Mouse (Mus musculus) intestine, embryonic 15.5 days (tissue): ENCODE measurements around the gene Astn1. TPM values are rescaled to one million over a fixed set of nuclear protein-coding genes. Genes with fewer than 3 reads are reported as not detected.

Experiments
- ATAC-seq: fragments of 200-750 bp; cut with Nextera tagmentation; 2 replicates; pipeline ENCODE4 v1.8.0; 2017; ENCODE audit warnings: moderate TSS enrichment, moderate library complexity
- H3K27ac ChIP-seq: fragments of 300-500 bp; sonication (generic); 2 replicates; pipeline ENCODE4 v1.5.1; 2015; ENCODE audit warnings: mild to moderate bottlenecking, inconsistent platforms
- H3K27me3 ChIP-seq: fragments of 300-500 bp; sonication (generic); replicated peaks from 2 replicates; pipeline ENCODE4 v1.6.1; 2015; ENCODE audit warnings: inconsistent platforms
- H3K36me3 ChIP-seq: fragments of 300-500 bp; sonication (generic); 2 replicates; pipeline ENCODE4 v1.6.1; 2015; ENCODE audit warnings: inconsistent platforms
- H3K4me1 ChIP-seq: fragments of 300-500 bp; sonication (generic); replicated peaks from 2 replicates; pipeline ENCODE4 v1.6.1; 2015; ENCODE audit warnings: inconsistent platforms
- H3K4me2 ChIP-seq: fragments of 300-500 bp; sonication (generic); replicated peaks from 2 replicates; pipeline ENCODE4 v1.6.1; 2015; ENCODE audit warnings: mild to moderate bottlenecking, inconsistent platforms
- H3K4me3 ChIP-seq: fragments of 300-500 bp; sonication (generic); replicated peaks from 2 replicates; pipeline ENCODE4 v1.5.1; 2015; ENCODE audit warnings: inconsistent platforms
- H3K9ac ChIP-seq: fragments of 300-500 bp; sonication (generic); 2 replicates; pipeline ENCODE4 v1.6.1; 2015; ENCODE audit warnings: inconsistent platforms
- H3K9me3 ChIP-seq: fragments of 300-500 bp; sonication (generic); 2 replicates; pipeline ENCODE4 v1.6.1; 2016; ENCODE audit warnings: inconsistent platforms
- WGBS: fragments of 180-500 bp; shearing (Covaris S2); methylation state at CpG from one replicate; pipeline ENCODE4 v1.1.7; 2015; 5-methylcytosine and 5-hydroxymethylcytosine counted together
- polyA plus RNA-seq: library from polyadenylated mRNA; unstranded; fragments of >200 nt; fragmentation: Nextera tagmentation; extraction: Ambion mirVana; gene quantifications from 2 replicates; pipeline ENCODE4 v1.2.1, GENCODE M21; 2015

The Astn1 gene
- polyA plus RNA-seq, 1 experiment from 2014 or later: 1.1 TPM

GRCm38 (mm10) chr1:158666001-158666400 is 303.9 kb downstream of the Astn1 start:
- no peak overlapping the region for H3K9ac ChIP-seq
- no peaks in the 10 kb centered on the region for H3K27me3 ChIP-seq
- H3K4me3 ChIP-seq: no peak overlapping the region
- 82% methylated on average over 3 of the region's 3 CpGs for WGBS
- no peaks in the 10 kb centered on the region for H3K9me3 ChIP-seq
- no peaks in the 10 kb centered on the region for H3K4me1 ChIP-seq
- no peaks in the 10 kb centered on the region for H3K36me3 ChIP-seq
- no peak overlapping the region for H3K27ac ChIP-seq
- no peak for ATAC-seq
- no peak overlapping the region for H3K4me2 ChIP-seq

DNA sequence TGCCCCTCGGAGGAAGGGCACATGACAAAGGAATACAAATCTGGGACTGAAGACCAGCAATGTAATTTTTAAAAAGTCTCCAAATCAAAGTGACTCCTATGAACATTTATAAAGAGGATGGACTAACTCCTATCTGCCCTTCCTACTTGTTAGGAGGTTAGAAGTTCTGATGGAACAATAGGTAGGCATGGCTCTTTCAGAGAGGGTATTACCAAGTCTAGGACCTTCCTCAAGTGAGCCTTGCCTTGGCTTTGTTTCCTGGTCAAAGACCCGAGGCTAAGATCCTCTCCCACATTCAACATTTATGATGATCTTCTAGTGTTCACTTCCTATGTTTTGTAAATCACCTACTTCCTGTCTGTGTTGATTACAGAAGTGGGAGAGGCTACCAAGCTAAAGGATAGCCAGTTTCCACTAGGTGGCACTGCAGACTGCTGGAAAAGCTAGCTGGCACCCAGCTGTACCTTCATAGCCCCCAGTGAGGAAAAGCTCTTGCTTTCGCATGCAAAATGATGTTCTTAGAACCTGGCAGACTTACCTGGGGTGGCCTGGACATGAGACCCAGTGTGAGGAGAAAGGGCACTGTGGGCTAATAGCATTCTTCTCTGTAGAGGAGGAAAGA is 308.0 kb downstream of the Astn1 start:
- H3K4me1 ChIP-seq: no peaks in the 10 kb centered on the region
- no peak overlapping the region for H3K27ac ChIP-seq
- H3K4me2 ChIP-seq: no peak overlapping the region
- 39% methylated on average over 3 of the region's 3 CpGs for WGBS
- no peak overlapping the region for H3K4me3 ChIP-seq
- no peaks in the 10 kb centered on the region for H3K27me3 ChIP-seq
- H3K9ac ChIP-seq: no peak overlapping the region
- H3K36me3 ChIP-seq: no peaks in the 10 kb centered on the region
- H3K9me3 ChIP-seq: no peaks in the 10 kb centered on the region
- ATAC-seq: peak; percentile 78

GRCm38 (mm10) chr1:158687726-158688125 is 325.7 kb downstream of the Astn1 start:
- Histone ChIP-seq H3K27me3 (no peaks in the 10 kb centered on the region), H3K36me3 (no peaks in the 10 kb centered on the region), H3K9ac (no peak overlapping the region), H3K4me3 (no peak overlapping the region), H3K27ac (no peak overlapping the region), H3K4me1 (no peaks in the 10 kb centered on the region), H3K9me3 (no peaks in the 10 kb centered on the region), H3K4me2 (no peak overlapping the region)
- ATAC-seq: no peak
- 47% methylated on average over 1 of the region's 1 CpGs for WGBS

DNA sequence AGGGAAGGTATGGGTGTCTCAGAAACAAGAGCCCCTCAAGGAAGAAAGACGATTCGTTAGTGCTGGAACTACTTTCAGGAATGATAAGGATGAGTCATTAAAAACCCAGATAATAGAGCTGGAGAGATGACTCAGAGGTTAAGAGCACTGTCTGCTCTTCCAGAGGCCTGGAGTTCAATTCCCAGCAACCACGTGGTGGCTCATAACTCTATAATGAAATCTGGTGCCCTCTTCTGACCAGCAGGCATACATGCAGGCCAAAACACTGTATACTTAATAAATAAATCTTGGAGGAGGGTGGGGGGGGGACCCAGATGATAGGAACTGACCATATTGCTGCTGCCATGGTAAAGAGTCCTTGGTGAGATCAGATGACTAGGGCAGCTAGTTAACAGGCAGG is 335.4 kb downstream of the Astn1 start:
- H3K9me3 ChIP-seq: no peaks in the 10 kb centered on the region
- no peaks in the 10 kb centered on the region for H3K4me1 ChIP-seq
- no peak for ATAC-seq
- no peak overlapping the region for H3K4me3 ChIP-seq
- no peak overlapping the region for H3K4me2 ChIP-seq
- H3K27me3 ChIP-seq: no peaks in the 10 kb centered on the region
- WGBS: 55% methylated on average over 3 of the region's 3 CpGs
- H3K9ac ChIP-seq: no peak overlapping the region
- H3K36me3 ChIP-seq: no peaks in the 10 kb centered on the region
- no peak overlapping the region for H3K27ac ChIP-seq

DNA sequence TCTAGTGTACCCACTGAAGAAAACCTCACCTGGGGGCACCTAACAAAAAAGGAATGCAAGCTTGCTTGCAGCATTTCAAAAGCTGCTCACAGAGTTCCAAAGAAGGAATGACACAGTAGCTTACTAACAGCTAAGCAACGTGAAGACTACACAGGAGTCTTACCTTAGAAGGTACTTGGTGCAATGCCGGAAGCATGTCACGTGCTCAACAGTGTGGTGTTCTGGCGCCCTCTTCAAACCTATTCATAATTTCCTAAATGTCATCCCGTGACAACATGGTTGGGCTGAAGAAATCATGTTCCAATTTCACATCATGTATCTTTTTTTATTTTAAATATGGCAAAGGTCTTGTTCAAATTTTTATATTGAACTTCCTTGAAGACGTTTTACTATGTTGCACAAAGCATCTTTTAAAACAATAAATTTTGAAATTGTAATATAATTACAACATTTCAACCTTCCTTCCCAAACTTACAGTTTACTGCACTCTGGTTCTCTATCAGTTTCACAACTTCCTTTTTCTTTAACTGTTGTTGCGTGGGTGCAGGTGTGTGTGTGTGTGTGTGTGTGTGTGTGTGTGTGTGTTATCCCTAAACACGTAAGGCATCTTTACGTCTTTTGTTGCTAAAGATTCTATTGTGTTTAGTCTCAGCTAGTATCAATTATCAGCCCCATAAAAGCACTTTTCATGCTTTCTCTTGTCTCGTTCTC is 335.9 kb downstream of the Astn1 start:
- Histone ChIP-seq H3K9me3 (no peaks in the 10 kb centered on the region), H3K9ac (no peak overlapping the region), H3K27ac (no peak overlapping the region), H3K27me3 (no peaks in the 10 kb centered on the region), H3K36me3 (no peaks in the 10 kb centered on the region), H3K4me3 (no peak overlapping the region), H3K4me1 (no peaks in the 10 kb centered on the region), H3K4me2 (no peak overlapping the region)
- WGBS: 88% methylated on average over 10 of the region's 10 CpGs
- no peak for ATAC-seq

- H3K27ac ChIP-seq: no peak overlapping the region
- H3K9me3 ChIP-seq: no peaks in the 10 kb centered on the region
- WGBS: 90% methylated on average over 2 of the region's 2 CpGs
- H3K4me1 ChIP-seq: no peaks in the 10 kb centered on the region
- no peaks in the 10 kb centered on the region for H3K27me3 ChIP-seq
- no peak overlapping the region for H3K4me2 ChIP-seq
- H3K4me3 ChIP-seq: no peak overlapping the region
- no peak for ATAC-seq
- H3K36me3 ChIP-seq: no peaks in the 10 kb centered on the region
- no peak overlapping the region for H3K9ac ChIP-seq
Observed at GRCm38 (mm10) chr1:158699276-158699675, 337.2 kb downstream of the Astn1 start.

DNA sequence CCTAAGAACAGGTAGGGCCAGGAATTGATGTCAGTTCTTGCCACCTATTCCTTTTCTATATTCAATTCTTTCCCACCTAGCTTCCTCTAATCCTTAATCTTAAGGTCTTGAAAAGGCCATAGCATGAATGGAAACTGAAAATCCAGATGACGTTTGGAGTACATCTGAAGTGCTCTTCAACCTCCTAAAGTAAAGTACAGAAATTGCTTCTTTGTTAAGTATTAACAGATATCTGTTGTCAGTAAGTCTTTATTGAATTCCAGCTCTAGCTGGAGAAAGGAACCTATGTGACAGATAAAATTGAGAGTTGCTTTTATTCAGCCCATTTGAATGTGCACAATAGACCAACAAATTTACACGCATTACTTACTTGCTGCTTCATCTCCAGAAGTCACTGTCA is 338.1 kb downstream of the Astn1 start:
- Histone ChIP-seq H3K4me1 (no peaks in the 10 kb centered on the region), H3K4me3 (no peak overlapping the region), H3K9ac (no peak overlapping the region), H3K27me3 (no peaks in the 10 kb centered on the region), H3K4me2 (no peak overlapping the region), H3K36me3 (no peaks in the 10 kb centered on the region), H3K27ac (no peak overlapping the region), H3K9me3 (no peaks in the 10 kb centered on the region)
- 61% methylated on average over 2 of the region's 2 CpGs for WGBS
- ATAC-seq: no peak

DNA sequence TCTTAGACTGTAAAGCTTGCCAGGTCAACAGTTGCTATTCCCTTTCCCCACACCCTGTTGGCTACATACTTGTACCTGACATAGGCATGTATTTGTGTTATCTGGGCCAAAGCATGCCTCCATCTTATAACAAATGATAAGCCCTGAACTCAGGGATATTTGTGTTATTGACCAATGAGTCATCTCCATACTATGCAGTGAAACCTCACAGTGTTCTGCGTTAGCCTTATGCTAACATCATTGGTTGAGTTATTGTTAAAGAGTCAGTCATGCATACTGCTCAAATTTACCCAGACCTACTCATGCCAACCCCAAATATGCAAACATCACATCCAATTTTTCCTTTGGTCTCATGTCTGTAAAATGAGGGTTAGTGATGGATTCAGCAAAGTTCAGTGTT is 339.3 kb downstream of the Astn1 start:
- H3K27me3 ChIP-seq: no peaks in the 10 kb centered on the region
- H3K27ac ChIP-seq: no peak overlapping the region
- ATAC-seq: no peak
- no peak overlapping the region for H3K4me3 ChIP-seq
- H3K9me3 ChIP-seq: no peaks in the 10 kb centered on the region
- H3K4me2 ChIP-seq: no peak overlapping the region
- no peaks in the 10 kb centered on the region for H3K4me1 ChIP-seq
- 68% methylated on average over 1 of the region's 1 CpGs for WGBS
- no peaks in the 10 kb centered on the region for H3K36me3 ChIP-seq
- no peak overlapping the region for H3K9ac ChIP-seq

DNA sequence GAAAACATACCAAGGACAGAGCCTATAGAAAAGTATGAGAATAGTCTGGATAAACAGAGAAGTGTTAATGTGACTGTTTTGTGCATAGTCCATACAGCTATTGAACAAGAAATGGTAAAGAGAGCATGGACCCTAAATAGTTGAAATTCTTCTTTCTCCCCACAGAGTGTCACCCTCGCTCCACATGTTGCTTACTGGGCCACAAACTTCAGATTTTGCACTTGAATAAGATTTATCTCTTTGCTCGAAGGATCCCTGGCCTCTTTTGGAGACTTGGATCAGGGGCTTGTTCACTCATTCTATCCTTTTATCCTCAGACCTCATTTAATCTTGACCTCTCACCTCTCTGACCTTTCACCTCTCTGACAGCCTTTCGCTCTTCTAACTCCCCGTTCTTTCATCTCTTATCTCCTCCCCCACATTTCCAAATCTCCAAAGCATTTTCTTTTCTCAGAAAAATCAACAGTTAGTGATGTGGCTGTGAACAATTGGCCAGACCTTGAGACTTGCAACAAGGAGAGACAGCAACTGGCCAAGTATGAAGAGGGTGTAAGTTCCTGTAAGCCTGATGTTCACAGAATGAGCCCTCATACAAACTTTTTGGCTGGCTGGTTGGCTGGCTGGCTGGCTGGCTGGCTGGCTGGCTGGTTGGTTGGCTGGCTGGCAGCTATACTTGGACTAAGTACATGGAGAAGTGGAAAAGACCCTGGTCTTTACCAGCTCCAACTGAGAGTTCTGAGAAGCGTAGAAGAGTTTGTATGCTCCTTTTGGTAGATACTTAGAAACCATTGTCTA is 351.4 kb downstream of the Astn1 start:
- H3K4me1 ChIP-seq: no peaks in the 10 kb centered on the region
- H3K27me3 ChIP-seq: no peaks in the 10 kb centered on the region
- no peak for ATAC-seq
- H3K4me2 ChIP-seq: no peak overlapping the region
- H3K27ac ChIP-seq: no peak overlapping the region
- WGBS: 42% methylated on average over 5 of the region's 5 CpGs
- H3K36me3 ChIP-seq: no peaks in the 10 kb centered on the region
- H3K9ac ChIP-seq: no peak overlapping the region
- no peak overlapping the region for H3K4me3 ChIP-seq
- no peaks in the 10 kb centered on the region for H3K9me3 ChIP-seq

DNA sequence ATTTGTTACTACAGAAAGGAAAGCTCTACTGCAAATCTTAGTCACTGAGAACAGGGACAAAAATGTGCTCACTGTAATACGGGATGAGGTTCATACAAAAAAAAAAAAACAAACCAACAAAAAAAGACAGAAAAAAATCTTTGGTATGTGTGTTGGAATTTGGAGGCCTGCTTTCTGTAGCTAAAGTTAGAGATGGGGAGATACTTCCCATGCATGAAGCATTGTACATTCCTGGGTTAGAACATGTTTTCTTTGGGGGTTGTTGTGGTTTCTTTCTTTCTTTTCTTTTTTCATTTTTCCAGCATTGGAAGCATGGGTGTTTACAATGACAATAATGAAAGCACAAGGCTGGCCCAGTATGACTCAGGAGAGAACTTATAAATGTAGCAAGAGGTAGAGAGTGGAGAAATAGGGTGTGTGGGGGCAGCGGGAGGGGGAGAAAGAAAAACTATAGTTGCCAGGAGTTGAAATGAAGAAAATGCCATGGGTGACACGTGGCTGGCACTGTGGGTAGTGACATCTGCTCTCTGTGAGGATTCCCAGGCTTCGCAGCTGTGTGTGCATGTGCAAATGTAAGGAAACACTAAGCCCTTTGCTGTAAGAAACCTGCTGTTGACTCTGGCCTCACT is 370.9 kb downstream of the Astn1 start:
- Histone ChIP-seq H3K27ac (no peak overlapping the region), H3K9me3 (no peaks in the 10 kb centered on the region), H3K27me3 (no peaks in the 10 kb centered on the region), H3K36me3 (no peaks in the 10 kb centered on the region), H3K4me2 (no peak overlapping the region), H3K9ac (no peak overlapping the region), H3K4me3 (no peak overlapping the region), H3K4me1 (no peaks in the 10 kb centered on the region)
- 62% methylated on average over 4 of the region's 4 CpGs for WGBS
- no peak for ATAC-seq

GRCm38 (mm10) chr1:158739132-158739919 is 377.3 kb downstream of the Astn1 start:
- Histone ChIP-seq H3K36me3 (no peaks in the 10 kb centered on the region), H3K9me3 (no peaks in the 10 kb centered on the region), H3K27me3 (no peaks in the 10 kb centered on the region), H3K4me2 (no peak overlapping the region), H3K9ac (no peak overlapping the region), H3K4me3 (no peak overlapping the region), H3K4me1 (no peaks in the 10 kb centered on the region), H3K27ac (no peak overlapping the region)
- WGBS: 33% methylated on average over 5 of the region's 5 CpGs
- ATAC-seq: no peak
